Mouse (Mus musculus): ENCODE results near the gene Xpot. TPM values are rescaled to one million over a fixed set of nuclear protein-coding genes. Genes with fewer than 3 reads are reported as not detected.

Gene Xpot
- total RNA-seq, 1 experiment, result 129 TPM

DNA sequence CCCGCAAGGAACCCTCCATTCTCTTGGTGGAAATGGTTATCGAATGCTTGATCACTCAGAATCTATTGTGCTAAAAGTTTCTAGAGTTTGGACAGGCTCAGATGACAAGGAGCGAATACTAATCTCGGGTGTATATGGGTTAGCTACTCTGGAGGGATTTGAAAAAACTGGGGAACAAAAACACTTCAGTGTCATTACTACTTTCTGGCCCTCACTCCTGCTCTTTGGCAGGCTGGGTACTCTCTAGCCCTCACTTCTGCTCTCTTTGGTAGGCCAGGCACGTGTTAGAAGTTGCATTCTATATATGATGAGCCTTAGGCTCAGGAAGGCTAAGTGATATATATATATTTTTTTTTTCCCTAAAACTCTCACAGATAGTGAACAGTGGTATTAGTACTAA, 13.4 kb upstream of the Xpot start:
- no peak for TF ChIP-seq CHD2 (IDR thresholded peaks at IDR 0.05; ENCODE audit: low read depth, low read length)
- TF ChIP-seq ZC3H11A (IDR thresholded peaks at IDR 0.05; ENCODE audit: borderline replicate concordance, low read depth, low read length), result no peak
- TF ChIP-seq HCFC1 (IDR thresholded peaks at IDR 0.05; ENCODE audit: borderline replicate concordance, insufficient read depth, low read length), result no peak
- no peak for TF ChIP-seq ZNF384 (IDR thresholded peaks at IDR 0.05; ENCODE audit: low read depth, low read length)
- TF ChIP-seq MAFK (IDR thresholded peaks at IDR 0.05; ENCODE audit: insufficient read depth, low read depth, low read length), result no peak
- Histone ChIP-seq H3K9ac (ENCODE audit: insufficient read depth, low read depth, low read length, poor library complexity, severe bottlenecking) (no peak overlapping the region), H3K36me3 (ENCODE audit: control insufficient read depth, insufficient read depth, low read length, poor library complexity, severe bottlenecking) (no peaks in the 10 kb centered on the region), H3K27ac (ENCODE audit: insufficient read depth, low read depth, low read length, poor library complexity, severe bottlenecking) (no peak overlapping the region), H3K9me3 (ENCODE audit: control insufficient read depth, insufficient read depth, low read depth, low read length) (no peaks in the 10 kb centered on the region), H3K4me3 (ENCODE audit: insufficient read depth in 1 of 2, low read depth in 1 of 2, low read length in 2 of 2, poor library complexity in 1 of 2, severe bottlenecking in 1 of 2) (no peak overlapping the region), H3K4me1 (ENCODE audit: control insufficient read depth in 2 of 2, insufficient read depth in 2 of 2, low read length in 2 of 2, poor library complexity in 1 of 2) (peaks cover 0 to 8% of the 10 kb centered on the region in 2 experiments; a peak in 1 of 4 replicates)
- in situ Hi-C loops (cut with MboI; ENCODE audit: low sequenced_read_pairs in 2 of 2, unreplicated experiment in 2 of 2), result no loop called here
- DNase-seq (ENCODE audit: low read depth, low spot score), result no peak

DNA sequence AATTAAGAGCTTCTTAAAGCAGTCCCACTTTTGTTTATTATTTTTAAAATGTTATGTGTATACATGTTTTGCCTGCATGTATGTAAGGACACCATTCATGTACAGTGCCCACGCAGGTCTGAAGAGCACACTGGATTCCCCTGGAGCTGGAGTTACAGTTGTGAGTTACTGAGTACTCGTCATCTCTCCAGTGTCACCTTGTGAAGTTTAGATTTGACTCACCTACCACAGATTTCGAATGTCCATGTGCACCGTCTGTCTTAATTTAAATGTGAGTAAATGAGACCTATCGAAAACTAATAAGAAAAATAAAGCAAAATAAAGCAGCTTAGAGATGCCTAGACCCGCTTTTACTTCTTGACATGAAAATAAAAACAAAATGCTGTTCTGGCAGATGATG, 10.1 kb upstream of the Xpot start:
- Histone ChIP-seq H3K9ac (ENCODE audit: insufficient read depth, low read depth, low read length, poor library complexity, severe bottlenecking) (no peak overlapping the region), H3K36me3 (ENCODE audit: control insufficient read depth, insufficient read depth, low read length, poor library complexity, severe bottlenecking) (no peaks in the 10 kb centered on the region), H3K9me3 (ENCODE audit: control insufficient read depth, insufficient read depth, low read depth, low read length) (no peaks in the 10 kb centered on the region), H3K4me1 (ENCODE audit: control insufficient read depth in 2 of 2, insufficient read depth in 2 of 2, low read length in 2 of 2, poor library complexity in 1 of 2) (peaks cover 0 to 8% of the 10 kb centered on the region in 2 experiments; a peak in 1 of 4 replicates), H3K27ac (ENCODE audit: insufficient read depth, low read depth, low read length, poor library complexity, severe bottlenecking) (no peak overlapping the region), H3K4me3 (ENCODE audit: insufficient read depth in 1 of 2, low read depth in 1 of 2, low read length in 2 of 2, poor library complexity in 1 of 2, severe bottlenecking in 1 of 2) (no peak overlapping the region)
- TF ChIP-seq ZNF384 (IDR thresholded peaks at IDR 0.05; ENCODE audit: low read depth, low read length) (no peak), CHD2 (IDR thresholded peaks at IDR 0.05; ENCODE audit: low read depth, low read length) (no peak), HCFC1 (IDR thresholded peaks at IDR 0.05; ENCODE audit: borderline replicate concordance, insufficient read depth, low read length) (no peak), ZC3H11A (IDR thresholded peaks at IDR 0.05; ENCODE audit: borderline replicate concordance, low read depth, low read length) (no peak), MAFK (IDR thresholded peaks at IDR 0.05; ENCODE audit: insufficient read depth, low read depth, low read length) (no peak)
- in situ Hi-C loops (cut with MboI; ENCODE audit: low sequenced_read_pairs in 2 of 2, unreplicated experiment in 2 of 2), result no loop called here
- DNase-seq (ENCODE audit: low read depth, low spot score), result no peak

DNA sequence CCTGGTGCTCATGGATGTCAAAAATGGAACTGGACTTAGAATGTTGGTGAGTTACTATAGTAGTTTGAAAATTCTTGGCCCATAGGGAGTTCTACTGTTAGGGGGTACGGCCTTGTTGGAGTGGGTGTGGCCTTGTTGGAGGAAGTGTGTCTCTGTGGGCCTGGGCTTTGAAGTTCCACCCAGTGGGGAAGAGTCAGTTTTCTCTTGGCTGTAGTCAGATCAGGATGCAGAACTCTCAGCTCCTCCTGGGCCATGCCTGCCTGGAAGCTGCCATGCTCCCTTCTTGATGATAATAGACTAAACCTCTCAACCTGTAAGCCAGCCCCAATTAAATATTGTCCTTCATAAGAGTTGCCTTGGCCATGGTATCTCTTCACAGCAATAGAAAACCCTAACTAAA, 8.0 kb upstream of the Xpot start:
- H3K9ac ChIP-seq (ENCODE audit: insufficient read depth, low read depth, low read length, poor library complexity, severe bottlenecking), result no peak overlapping the region
- in situ Hi-C loops (cut with MboI; ENCODE audit: low sequenced_read_pairs in 2 of 2, unreplicated experiment in 2 of 2), result no loop called here
- no peaks in the 10 kb centered on the region for H3K36me3 ChIP-seq (ENCODE audit: control insufficient read depth, insufficient read depth, low read length, poor library complexity, severe bottlenecking)
- no peak for DNase-seq (ENCODE audit: low read depth, low spot score)
- no peak overlapping the region for H3K27ac ChIP-seq (ENCODE audit: insufficient read depth, low read depth, low read length, poor library complexity, severe bottlenecking)
- TF ChIP-seq MAFK (IDR thresholded peaks at IDR 0.05; ENCODE audit: insufficient read depth, low read depth, low read length) (no peak), CHD2 (IDR thresholded peaks at IDR 0.05; ENCODE audit: low read depth, low read length) (no peak), HCFC1 (IDR thresholded peaks at IDR 0.05; ENCODE audit: borderline replicate concordance, insufficient read depth, low read length) (no peak), ZNF384 (IDR thresholded peaks at IDR 0.05; ENCODE audit: low read depth, low read length) (no peak), ZC3H11A (IDR thresholded peaks at IDR 0.05; ENCODE audit: borderline replicate concordance, low read depth, low read length) (no peak)
- no peaks in the 10 kb centered on the region for H3K9me3 ChIP-seq (ENCODE audit: control insufficient read depth, insufficient read depth, low read depth, low read length)
- H3K4me1 ChIP-seq (ENCODE audit: control insufficient read depth in 2 of 2, insufficient read depth in 2 of 2, low read length in 2 of 2, poor library complexity in 1 of 2), result peaks cover 0 to 3% of the 10 kb centered on the region in 2 experiments; a peak in 1 of 4 replicates
- H3K4me3 ChIP-seq (ENCODE audit: insufficient read depth in 1 of 2, low read depth in 1 of 2, low read length in 2 of 2, poor library complexity in 1 of 2, severe bottlenecking in 1 of 2), result no peak overlapping the region

DNA sequence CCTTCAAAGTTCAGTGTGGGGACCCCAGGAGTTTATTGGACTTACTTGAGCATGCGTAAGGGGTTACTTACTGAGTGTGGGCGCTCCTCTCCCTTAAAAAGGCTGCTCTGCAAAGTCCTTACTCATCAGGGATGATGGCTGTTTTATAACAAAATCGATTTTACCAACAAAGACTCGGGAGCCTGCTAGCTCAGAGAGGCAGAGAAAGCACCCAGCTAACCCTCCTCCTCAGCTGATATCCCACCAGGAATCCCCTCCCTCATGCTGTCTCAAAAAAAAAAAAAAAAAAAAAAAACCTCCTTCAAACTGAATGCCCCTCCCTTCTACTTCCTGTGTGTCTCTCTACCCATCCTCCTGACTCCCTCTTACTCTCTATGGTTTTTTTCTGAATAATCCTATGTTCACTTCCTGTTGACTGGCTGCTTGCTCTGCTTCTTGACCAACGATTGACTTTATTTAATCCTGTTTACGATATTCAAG, 2.5 kb upstream of the Xpot start:
- Histone ChIP-seq H3K4me1 (ENCODE audit: control insufficient read depth in 2 of 2, insufficient read depth in 2 of 2, low read length in 2 of 2, poor library complexity in 1 of 2) (peaks cover 0 to 5% of the 10 kb centered on the region in 2 experiments; a peak in 1 of 4 replicates), H3K27ac (ENCODE audit: insufficient read depth, low read depth, low read length, poor library complexity, severe bottlenecking) (no peak overlapping the region), H3K36me3 (ENCODE audit: control insufficient read depth, insufficient read depth, low read length, poor library complexity, severe bottlenecking) (no peaks in the 10 kb centered on the region), H3K4me3 (ENCODE audit: insufficient read depth in 1 of 2, low read depth in 1 of 2, low read length in 2 of 2, poor library complexity in 1 of 2, severe bottlenecking in 1 of 2) (peak overlapping the region; percentile 27 to 76), H3K9me3 (ENCODE audit: control insufficient read depth, insufficient read depth, low read depth, low read length) (no peaks in the 10 kb centered on the region), H3K9ac (ENCODE audit: insufficient read depth, low read depth, low read length, poor library complexity, severe bottlenecking) (peak overlapping the region; percentile 93; the same call in 1 of the 2 replicates)
- in situ Hi-C loops (cut with MboI; ENCODE audit: low sequenced_read_pairs in 2 of 2, unreplicated experiment in 2 of 2), result no loop called here
- TF ChIP-seq ZNF384 (IDR thresholded peaks at IDR 0.05; ENCODE audit: low read depth, low read length), result peak; percentile 97
- TF ChIP-seq HCFC1 (IDR thresholded peaks at IDR 0.05; ENCODE audit: borderline replicate concordance, insufficient read depth, low read length), result no peak
- TF ChIP-seq ZC3H11A (IDR thresholded peaks at IDR 0.05; ENCODE audit: borderline replicate concordance, low read depth, low read length), result no peak
- no peak for DNase-seq (ENCODE audit: low read depth, low spot score)
